In the genomic region with DNA sequence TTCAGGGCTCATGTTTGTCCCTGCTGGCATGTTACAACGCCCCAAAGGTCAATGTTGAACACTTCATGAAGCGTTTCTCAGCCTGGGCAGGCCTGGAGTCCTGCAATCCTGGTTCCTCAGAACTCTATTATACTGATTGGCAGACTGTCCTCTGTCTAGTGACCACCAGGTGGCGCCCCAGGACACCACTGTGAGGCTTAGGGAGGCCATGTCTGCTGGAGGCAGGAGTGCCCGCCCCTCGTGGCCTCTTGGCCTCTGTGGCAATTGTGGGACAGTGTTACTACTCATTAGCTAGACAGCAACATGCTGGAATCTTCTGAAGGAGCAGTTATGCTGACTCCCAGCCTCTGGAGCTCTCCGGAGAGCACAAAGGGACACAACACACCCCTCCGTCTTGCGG, we compare ENCODE assay signal across 9 mouse cellular contexts.
DNase-seq lines count a peak whose midpoint lies in the region; ATAC-seq and TF ChIP-seq lines count a peak whose summit lies in the region.
"Had no signal": no experiment of that assay in that cellular context is flagged by ENCODE, and none has a peak within 500 bp of the region (broad histone marks: within the 10 kb centered on the region; RNA-seq: fewer than 3 reads in every experiment).

No protein-coding gene starts in this region.

- peak; percentile 92 for TF ChIP-seq CTCF in ES-Bruce4 (IDR thresholded peaks at IDR 0.05; ENCODE audit: low read depth, low read length)

- ATAC-seq in cerebellum, adult (ENCODE audit: insufficient number of reproducible peaks, low FRiP score, low TSS enrichment), result peak; percentile 64; the same call in 1 of the 2 replicates
- ATAC-seq in forebrain, embryonic 13.5 days, result peak; percentile 74
- ATAC-seq in lung, embryonic 16.5 days (ENCODE audit: low read depth), result peak; percentile 94

- H3K27ac ChIP-seq in ES-Bruce4 (ENCODE audit: insufficient read depth, low read length), result no peak overlapping the region
- no peak overlapping the region for H3K27ac ChIP-seq in forebrain, embryonic 13.5 days
- H3K27ac ChIP-seq in lung, embryonic 16.5 days (ENCODE audit: low read length), result no peak overlapping the region
- H3K27ac ChIP-seq: macrophage had no signal

- TF ChIP-seq EP300 in ES-Bruce4 (IDR thresholded peaks at IDR 0.05; ENCODE audit: insufficient read depth, low read depth, low read length), result no peak

- TF ChIP-seq POLR2A in ES-Bruce4 (IDR thresholded peaks at IDR 0.05; ENCODE audit: insufficient read depth, low read length), result no peak

- no peak overlapping the region for H3K4me2 ChIP-seq in forebrain, embryonic 13.5 days
- no peak overlapping the region for H3K4me2 ChIP-seq in lung, embryonic 16.5 days (ENCODE audit: low read depth, low read length)

- no peaks in the 10 kb centered on the region for H3K36me3 ChIP-seq in ES-Bruce4 (ENCODE audit: control insufficient read depth, insufficient read depth, low read length, poor library complexity, severe bottlenecking)
- H3K36me3 ChIP-seq in forebrain, embryonic 13.5 days (ENCODE audit: poor library complexity, severe bottlenecking), result no peaks in the 10 kb centered on the region
- H3K36me3 ChIP-seq in lung, embryonic 16.5 days (ENCODE audit: control insufficient read depth, insufficient read depth, low read length), result no peaks in the 10 kb centered on the region

- H3K4me3 ChIP-seq in ES-Bruce4 (ENCODE audit: low read depth, low read length), result no peak overlapping the region
- no peak overlapping the region for H3K4me3 ChIP-seq in forebrain, embryonic 13.5 days
- H3K4me3 ChIP-seq in lung, embryonic 16.5 days (ENCODE audit: low read length), result no peak overlapping the region

- H3K9ac ChIP-seq in ES-Bruce4 (ENCODE audit: low read depth, poor library complexity, severe bottlenecking), result no peak overlapping the region
- H3K9ac ChIP-seq in forebrain, embryonic 13.5 days, result no peak overlapping the region
- H3K9ac ChIP-seq in lung, embryonic 16.5 days (ENCODE audit: low read length), result no peak overlapping the region

- peak; percentile 92 for DNase-seq in heart, postnatal 4 days
- peak; percentile 73 to 85 for DNase-seq in layer of hippocampus, adult 8-10 months (ENCODE audit: low spot score in 2 of 2)
- DNase-seq in ovary, postnatal 36 days (ENCODE audit: low spot score), result peak; percentile 84
- peak; percentile 79 for DNase-seq in thymus, postnatal 14 days

- 34% methylated on average over 8 of the region's 8 CpGs for WGBS in forebrain, embryonic 13.5 days
- WGBS in lung, embryonic 16.5 days, result 29% methylated on average over 8 of the region's 8 CpGs

- no peaks in the 10 kb centered on the region for H3K27me3 ChIP-seq in ES-Bruce4 (ENCODE audit: control insufficient read depth, insufficient read depth, low read length, poor library complexity, severe bottlenecking)
- H3K27me3 ChIP-seq in forebrain, embryonic 13.5 days, result no peaks in the 10 kb centered on the region
- H3K27me3 ChIP-seq in lung, embryonic 16.5 days (ENCODE audit: control insufficient read depth, insufficient read depth, low read depth, low read length), result no peaks in the 10 kb centered on the region

- no peaks in the 10 kb centered on the region for H3K4me1 ChIP-seq in ES-Bruce4 (ENCODE audit: control insufficient read depth, insufficient read depth, low read length)
- no peaks in the 10 kb centered on the region for H3K4me1 ChIP-seq in forebrain, embryonic 13.5 days
- no peaks in the 10 kb centered on the region for H3K4me1 ChIP-seq in lung, embryonic 16.5 days (replicated peaks; ENCODE audit: control insufficient read depth, insufficient read depth, low read length)

- H3K9me3 ChIP-seq in ES-Bruce4 (replicated peaks; ENCODE audit: control insufficient read depth, insufficient read depth, low read length, poor library complexity, severe bottlenecking), result no peaks in the 10 kb centered on the region
- H3K9me3 ChIP-seq in forebrain, embryonic 13.5 days (replicated peaks), result no peaks in the 10 kb centered on the region
- H3K9me3 ChIP-seq in lung, embryonic 16.5 days (ENCODE audit: control insufficient read depth, low read length), result no peaks in the 10 kb centered on the region
